Mouse (Mus musculus) heart, postnatal 0 days (tissue): ENCODE data around the gene Rbm7.

Experiments
- CTCF ChIP-seq: IDR thresholded peaks from 2 replicates; pipeline ENCODE4 v1.5.1; 2016; ENCODE audit warnings: antibody characterized with exemption, control low read depth, low read depth
- EP300 ChIP-seq: IDR thresholded peaks from 2 replicates; pipeline ENCODE4 v1.6.1; 2016; ENCODE audit warnings: antibody characterized with exemption, low read depth

DNA sequence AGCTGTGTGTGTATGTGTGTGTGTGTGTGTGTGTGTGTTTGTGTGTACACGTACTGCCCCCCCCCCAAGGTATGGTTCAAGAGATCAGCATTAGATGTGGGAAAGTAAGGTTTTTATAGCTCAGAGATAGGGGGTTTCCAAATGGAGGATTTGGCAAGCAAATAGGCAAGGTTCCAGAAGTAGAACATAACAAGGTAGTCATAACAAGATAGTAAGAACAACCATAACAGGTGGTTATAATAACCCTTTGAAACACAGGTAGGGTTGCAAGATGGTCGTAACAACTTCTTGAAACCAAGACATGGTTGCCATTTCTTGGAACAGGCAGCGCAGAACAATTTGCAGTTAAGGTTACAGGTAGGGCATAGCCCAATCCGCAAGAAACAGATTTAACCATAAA lies 31.4 kb upstream of the Rbm7 start:
- no peak for TF ChIP-seq CTCF
- TF ChIP-seq EP300: no peak
